Mouse (Mus musculus) urinary bladder, postnatal 0 days (tissue): ENCODE measurements around the gene Fbxo36. TPM values are rescaled to one million over a fixed set of nuclear protein-coding genes. Genes with fewer than 3 reads are reported as not detected.

Experiments
- polyA plus RNA-seq: library from polyadenylated mRNA; unstranded; fragments of >200 nt; fragmentation: Nextera tagmentation; extraction: Ambion mirVana; gene quantifications from 2 replicates; pipeline ENCODE4 v1.2.1, GENCODE M21; 2015

Fbxo36 gene
- 8.4 and 10.7 TPM in 2 replicates for polyA plus RNA-seq

DNA sequence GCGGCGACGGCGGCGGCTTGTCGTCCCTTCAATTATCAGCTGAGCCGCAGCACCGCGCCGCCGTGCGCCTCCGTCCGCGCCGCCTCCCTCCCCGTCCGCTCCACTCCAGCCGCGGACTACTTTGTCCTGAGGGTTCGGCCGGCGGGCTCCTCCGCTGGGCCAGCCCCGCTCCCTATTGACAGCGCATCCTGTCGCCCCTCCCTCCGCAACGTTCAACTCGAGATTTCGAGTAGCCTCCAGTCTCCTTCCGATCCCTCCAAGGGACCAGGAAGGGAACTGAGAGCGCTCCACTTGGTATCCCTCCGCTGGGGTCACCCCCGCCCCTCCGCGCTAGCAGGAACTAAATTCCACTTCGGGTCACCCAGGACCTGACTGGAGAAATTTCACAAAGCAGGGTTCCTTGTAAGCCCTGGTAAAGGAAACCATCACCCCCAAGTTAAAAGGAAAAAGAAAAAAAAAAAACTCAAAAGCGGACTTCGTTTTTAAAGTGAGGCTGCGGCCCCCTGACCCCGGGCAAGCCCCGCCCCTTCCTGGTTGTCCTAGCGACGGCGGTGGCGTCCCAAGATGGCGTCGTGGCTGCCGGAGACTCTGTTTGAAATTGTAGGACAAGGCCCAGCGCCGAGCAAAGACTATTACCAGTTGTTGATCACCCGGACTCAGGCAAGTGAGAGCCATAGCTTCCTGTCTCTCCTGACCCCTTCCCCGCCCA is at the start of gene Fbxo36:
Gene Fbxo36, plus strand, starts transcription at position 533 of the 709 bp plus-strand sequence.

DNA sequence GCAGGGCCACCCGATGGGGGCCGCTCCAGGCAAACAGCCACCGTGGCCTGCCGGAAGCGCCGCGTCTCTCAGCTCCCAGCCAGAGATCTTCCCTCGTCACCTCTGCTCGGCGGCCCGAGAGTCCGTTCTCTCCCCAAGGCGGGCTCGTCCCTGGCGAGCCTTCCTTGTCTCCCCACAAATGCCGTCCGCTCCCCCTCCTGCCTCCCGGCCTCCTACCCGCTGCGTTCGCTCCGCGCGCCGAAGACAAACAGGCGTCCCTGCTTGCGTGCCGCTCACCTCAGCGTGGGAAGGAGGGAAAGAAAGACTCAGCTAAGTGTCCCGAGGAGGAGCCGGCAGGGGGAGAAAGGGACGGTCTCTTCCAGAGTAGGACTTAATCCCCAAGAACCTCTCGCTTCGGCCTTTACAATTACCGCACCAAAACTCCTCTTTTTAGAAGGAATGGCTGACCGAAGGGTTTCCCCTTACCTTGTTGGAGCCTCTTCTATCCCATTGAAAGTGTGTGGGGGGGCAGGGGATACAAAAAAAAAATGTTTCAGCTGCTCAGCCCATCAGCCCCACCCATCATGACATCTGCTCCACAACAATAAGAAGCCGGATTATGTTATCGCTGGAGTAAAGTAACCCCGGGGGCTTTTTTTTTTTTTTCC is 500 bp downstream of the Fbxo36 start, which contains the start of gene Trip12:
Gene Trip12, minus strand, starts transcription at position 499 of the 647 bp plus-strand sequence.

GRCm38 (mm10) chr1:84934503-84935333 is 95.1 kb downstream of the Fbxo36 start, which contains the start of gene Slc16a14:
Gene Slc16a14 (minus strand): TSS chr1:84935134.

Other genes starting within 250 kb of the Fbxo36 start
- gene Dner, start 143.6 kb upstream of the Fbxo36 start, polyA plus RNA-seq: 2.0 and 2.3 TPM in 2 replicates
- 29.2 and 38.6 TPM in 2 replicates for gene Trip12, start 675 bp downstream of the Fbxo36 start, polyA plus RNA-seq
- 1.4 and 2.7 TPM in 2 replicates for gene Slc16a14, start 95.3 kb downstream of the Fbxo36 start, polyA plus RNA-seq